Mouse (Mus musculus): ENCODE measurements at regions not wholly inside any gene's neighbourhood (a gene's known extent, or its start where the extent isn't known, plus 50 kb on each side); places are given as distances from the start of the nearest gene placed in this dataset.

- H3K4me2 ChIP-seq (ENCODE audit: low read depth), result no peak overlapping the region
- no peaks in the 10 kb centered on the region for H3K4me1 ChIP-seq (replicated peaks; ENCODE audit: control insufficient read depth in 2 of 2, insufficient read depth in 2 of 2, low read length in 1 of 2)
- no peak overlapping the region for H3K4me3 ChIP-seq (ENCODE audit: insufficient read depth in 1 of 2, low read depth in 2 of 2, low read length in 2 of 2)
- WGBS (ENCODE audit: insufficient replicate concordance), result 72% methylated on average over 5 of the region's 5 CpGs
- ATAC-seq (ENCODE audit: insufficient read depth) (no peak), DNase-seq (ENCODE audit: low read depth in 3 of 3, low spot score in 3 of 3) (no peak)
- no peak overlapping the region for H3K9ac ChIP-seq (replicated peaks)
- no peak overlapping the region for H3K27ac ChIP-seq
- no peaks in the 10 kb centered on the region for H3K27me3 ChIP-seq (ENCODE audit: control insufficient read depth, insufficient read depth, low read length)
- no peak for TF ChIP-seq CTCF (IDR thresholded peaks at IDR 0.05; ENCODE audit: low read depth)
- no peak for TF ChIP-seq EP300 (IDR thresholded peaks at IDR 0.05; ENCODE audit: low read depth)
- H3K9me3 ChIP-seq (ENCODE audit: control insufficient read depth, low read length), result no peaks in the 10 kb centered on the region
- H3K36me3 ChIP-seq (replicated peaks; ENCODE audit: control insufficient read depth, insufficient read depth, low read depth), result no peaks in the 10 kb centered on the region
These were observed 144.0 kb upstream of the Lnx1 start for GRCm38 (mm10) chr5:74846674-74847073.

DNA sequence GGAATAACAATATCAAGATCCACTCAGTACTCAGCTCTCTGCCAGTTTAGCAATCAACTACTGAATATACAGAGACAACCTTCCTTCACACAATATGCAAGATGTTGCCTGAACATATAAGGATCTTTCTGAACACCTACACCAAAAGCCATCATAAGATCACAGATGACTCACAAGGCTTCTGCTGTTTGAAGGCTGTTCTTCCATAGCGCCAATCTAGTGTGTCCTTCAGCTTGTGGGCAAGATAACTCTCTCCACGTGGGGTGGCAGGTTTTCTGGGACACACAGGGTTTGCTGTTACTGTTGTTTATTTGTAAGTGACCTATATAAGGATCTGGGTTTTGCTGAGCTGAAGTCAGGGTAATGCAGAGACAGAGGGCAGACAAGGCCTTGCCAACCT, 131.7 kb upstream of the Lnx1 start:
- ATAC-seq (ENCODE audit: insufficient read depth), result no peak
- Histone ChIP-seq H3K27me3 (ENCODE audit: control insufficient read depth, insufficient read depth, low read length) (no peaks in the 10 kb centered on the region), H3K9ac (replicated peaks) (no peak overlapping the region), H3K9me3 (ENCODE audit: control insufficient read depth, low read length) (no peaks in the 10 kb centered on the region), H3K4me1 (replicated peaks; ENCODE audit: control insufficient read depth in 2 of 2, insufficient read depth in 2 of 2, low read length in 1 of 2) (no peaks in the 10 kb centered on the region), H3K4me3 (ENCODE audit: insufficient read depth in 1 of 2, low read depth in 2 of 2, low read length in 2 of 2) (no peak overlapping the region), H3K36me3 (replicated peaks; ENCODE audit: control insufficient read depth, insufficient read depth, low read depth) (no peaks in the 10 kb centered on the region), H3K4me2 (ENCODE audit: low read depth) (no peak overlapping the region), H3K27ac (no peak overlapping the region)
- DNase-seq (ENCODE audit: low read depth in 3 of 3, low spot score in 3 of 3), result no peak
- WGBS (ENCODE audit: insufficient replicate concordance), result 56% methylated on average over 2 of the region's 2 CpGs
- TF ChIP-seq CTCF (IDR thresholded peaks at IDR 0.05; ENCODE audit: low read depth) (no peak), EP300 (IDR thresholded peaks at IDR 0.05; ENCODE audit: low read depth) (no peak)

DNA sequence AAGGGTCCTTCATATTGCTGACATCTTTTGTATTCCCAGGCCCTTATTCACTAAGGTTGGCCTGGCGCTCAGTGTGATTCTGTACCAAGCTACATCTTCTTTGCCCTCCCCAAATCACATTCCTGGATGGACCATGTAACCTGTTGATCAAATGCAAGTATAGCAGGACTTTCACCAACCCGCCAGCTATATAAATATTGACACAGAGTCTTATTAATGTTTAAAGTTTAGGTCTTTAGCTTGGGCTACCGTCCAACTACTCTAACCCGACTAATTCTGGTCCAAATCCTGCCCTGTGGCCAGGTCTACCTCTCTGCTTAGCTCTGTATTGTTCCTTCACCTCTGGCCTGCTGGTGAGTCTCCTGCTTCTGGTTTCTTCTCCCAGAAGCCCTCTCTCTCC, 131.2 kb upstream of the Lnx1 start:
- Histone ChIP-seq H3K27me3 (ENCODE audit: control insufficient read depth, insufficient read depth, low read length) (no peaks in the 10 kb centered on the region), H3K27ac (no peak overlapping the region), H3K4me2 (ENCODE audit: low read depth) (no peak overlapping the region), H3K9me3 (ENCODE audit: control insufficient read depth, low read length) (no peaks in the 10 kb centered on the region), H3K4me1 (replicated peaks; ENCODE audit: control insufficient read depth in 2 of 2, insufficient read depth in 2 of 2, low read length in 1 of 2) (no peaks in the 10 kb centered on the region), H3K4me3 (ENCODE audit: insufficient read depth in 1 of 2, low read depth in 2 of 2, low read length in 2 of 2) (no peak overlapping the region), H3K36me3 (replicated peaks; ENCODE audit: control insufficient read depth, insufficient read depth, low read depth) (no peaks in the 10 kb centered on the region), H3K9ac (replicated peaks) (no peak overlapping the region)
- TF ChIP-seq CTCF (IDR thresholded peaks at IDR 0.05; ENCODE audit: low read depth), result no peak
- TF ChIP-seq EP300 (IDR thresholded peaks at IDR 0.05; ENCODE audit: low read depth), result no peak
- 51% methylated on average over 4 of the region's 4 CpGs for WGBS (ENCODE audit: insufficient replicate concordance)
- no peak for ATAC-seq (ENCODE audit: insufficient read depth)
- DNase-seq (ENCODE audit: low read depth in 3 of 3, low spot score in 3 of 3), result no peak

DNA sequence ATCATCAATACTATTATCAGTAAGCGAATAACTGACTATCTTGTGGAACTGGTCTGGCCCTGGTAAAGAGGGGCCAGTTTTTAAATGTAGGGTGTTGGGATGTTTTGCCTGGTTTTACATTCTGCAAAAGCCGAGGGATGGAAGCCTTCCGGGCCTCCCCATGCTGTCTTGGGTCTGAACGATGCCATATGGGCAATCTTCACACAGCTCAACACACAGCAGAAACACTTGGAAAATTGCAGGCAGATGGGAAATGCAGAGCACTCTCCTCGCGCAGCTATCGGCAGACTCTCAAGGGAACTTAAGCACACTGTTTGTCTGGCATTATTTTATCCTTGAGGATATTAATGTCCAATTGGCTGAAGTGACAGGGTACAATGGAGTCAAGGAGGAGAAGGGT, 129.3 kb upstream of the Lnx1 start:
- TF ChIP-seq EP300 (IDR thresholded peaks at IDR 0.05; ENCODE audit: low read depth), result no peak
- no peak for TF ChIP-seq CTCF (IDR thresholded peaks at IDR 0.05; ENCODE audit: low read depth)
- DNase-seq (ENCODE audit: low read depth in 3 of 3, low spot score in 3 of 3), result no peak
- no peak overlapping the region for H3K27ac ChIP-seq
- WGBS (ENCODE audit: insufficient replicate concordance), result 74% methylated on average over 7 of the region's 7 CpGs
- no peaks in the 10 kb centered on the region for H3K27me3 ChIP-seq (ENCODE audit: control insufficient read depth, insufficient read depth, low read length)
- H3K4me3 ChIP-seq (ENCODE audit: insufficient read depth in 1 of 2, low read depth in 2 of 2, low read length in 2 of 2), result no peak overlapping the region
- H3K4me1 ChIP-seq (replicated peaks; ENCODE audit: control insufficient read depth in 2 of 2, insufficient read depth in 2 of 2, low read length in 1 of 2), result no peaks in the 10 kb centered on the region
- H3K4me2 ChIP-seq (ENCODE audit: low read depth), result no peak overlapping the region
- no peak overlapping the region for H3K9ac ChIP-seq (replicated peaks)
- H3K9me3 ChIP-seq (ENCODE audit: control insufficient read depth, low read length), result no peaks in the 10 kb centered on the region
- no peak for ATAC-seq (ENCODE audit: insufficient read depth)
- H3K36me3 ChIP-seq (replicated peaks; ENCODE audit: control insufficient read depth, insufficient read depth, low read depth), result no peaks in the 10 kb centered on the region

DNA sequence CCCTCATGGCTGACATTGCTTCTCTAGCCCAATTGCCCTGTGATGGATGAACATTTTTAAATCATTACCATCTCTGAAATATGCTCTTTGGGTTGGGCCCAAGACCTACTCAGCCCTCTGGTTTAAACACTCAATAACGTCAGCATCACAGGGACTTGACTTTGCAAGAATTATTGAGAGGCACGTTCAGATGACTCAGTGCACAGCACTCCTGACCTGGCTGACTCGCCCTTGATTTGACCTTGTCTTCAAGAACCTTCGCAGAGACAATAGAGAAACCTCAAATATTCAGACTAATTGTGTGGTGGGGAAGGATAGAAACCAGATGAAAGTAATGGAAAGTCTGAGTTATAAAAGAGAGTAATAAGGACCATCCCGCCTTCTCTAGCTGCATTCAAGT, 127.9 kb upstream of the Lnx1 start:
- 50% methylated on average over 5 of the region's 5 CpGs for WGBS (ENCODE audit: insufficient replicate concordance)
- Histone ChIP-seq H3K4me2 (ENCODE audit: low read depth) (no peak overlapping the region), H3K9ac (replicated peaks) (no peak overlapping the region), H3K36me3 (replicated peaks; ENCODE audit: control insufficient read depth, insufficient read depth, low read depth) (no peaks in the 10 kb centered on the region), H3K9me3 (ENCODE audit: control insufficient read depth, low read length) (no peaks in the 10 kb centered on the region), H3K4me1 (replicated peaks; ENCODE audit: control insufficient read depth in 2 of 2, insufficient read depth in 2 of 2, low read length in 1 of 2) (no peaks in the 10 kb centered on the region), H3K27me3 (ENCODE audit: control insufficient read depth, insufficient read depth, low read length) (no peaks in the 10 kb centered on the region), H3K4me3 (ENCODE audit: insufficient read depth in 1 of 2, low read depth in 2 of 2, low read length in 2 of 2) (no peak overlapping the region), H3K27ac (no peak overlapping the region)
- no peak for ATAC-seq (ENCODE audit: insufficient read depth)
- TF ChIP-seq EP300 (IDR thresholded peaks at IDR 0.05; ENCODE audit: low read depth), result no peak
- no peak for DNase-seq (ENCODE audit: low read depth in 3 of 3, low spot score in 3 of 3)

DNA sequence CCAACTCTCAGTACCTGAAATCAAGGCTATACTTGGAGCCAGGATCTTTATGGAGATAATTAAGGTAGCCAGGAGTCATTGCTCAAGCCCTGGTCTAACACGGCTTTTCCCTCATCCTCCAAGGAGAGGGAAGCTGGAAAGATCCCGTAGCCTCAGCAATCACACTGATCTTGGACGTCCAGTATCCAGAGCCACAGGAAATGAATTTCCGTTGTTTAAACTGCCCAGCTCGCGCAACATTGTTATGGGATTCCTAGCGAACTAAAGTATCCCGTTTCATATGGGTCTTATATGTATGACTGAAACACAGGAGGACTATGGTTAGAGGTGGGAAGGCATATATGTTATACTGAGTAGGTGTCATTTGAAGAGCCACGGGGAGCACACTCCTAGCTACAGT, 126.3 kb upstream of the Lnx1 start:
- no peak for DNase-seq (ENCODE audit: low read depth in 3 of 3, low spot score in 3 of 3)
- H3K4me1 ChIP-seq (replicated peaks; ENCODE audit: control insufficient read depth in 2 of 2, insufficient read depth in 2 of 2, low read length in 1 of 2), result no peaks in the 10 kb centered on the region

More for the DNA sequence above, 126.3 kb upstream of the Lnx1 start:
- no peak for ATAC-seq (ENCODE audit: insufficient read depth)
- Histone ChIP-seq H3K4me2 (ENCODE audit: low read depth) (no peak overlapping the region), H3K27me3 (ENCODE audit: control insufficient read depth, insufficient read depth, low read length) (no peaks in the 10 kb centered on the region), H3K9ac (replicated peaks) (no peak overlapping the region), H3K27ac (no peak overlapping the region), H3K4me3 (ENCODE audit: insufficient read depth in 1 of 2, low read depth in 2 of 2, low read length in 2 of 2) (no peak overlapping the region), H3K36me3 (replicated peaks; ENCODE audit: control insufficient read depth, insufficient read depth, low read depth) (no peaks in the 10 kb centered on the region), H3K9me3 (ENCODE audit: control insufficient read depth, low read length) (no peaks in the 10 kb centered on the region)
- TF ChIP-seq EP300 (IDR thresholded peaks at IDR 0.05; ENCODE audit: low read depth) (no peak), CTCF (IDR thresholded peaks at IDR 0.05; ENCODE audit: low read depth) (no peak)
- 73% methylated on average over 9 of the region's 9 CpGs for WGBS (ENCODE audit: insufficient replicate concordance)

Data from liver, embryonic 14.5 days (tissue).